Mouse (Mus musculus) spleen, postnatal 4 days (tissue): ENCODE measurements around the gene Vstm2l.

Experiments
- DNase-seq, 2 experiments: peaks; one replicate each; pipeline ENCODE4 v3.0.0; 2022; ENCODE audit warnings: low spot score in 2 of 2

Gene Vstm2l

GRCm38 (mm10) chr2:157992501-157992900 lies 78.0 kb downstream of the Vstm2l start:
- DNase-seq = no peak
